Mouse (Mus musculus) MEL (cell line): Measurements from ENCODE around the gene Nup205.

Source experiments
- CTCF ChIP-seq, 3 experiments: IDR thresholded peaks in 2 of 3; conservative IDR thresholded peaks in 1 of 3; 2 replicates each; pipeline ENCODE4 v1.5.1; 2011 to 2012; ENCODE audit warnings: low read length in 3 of 3, low read depth in 2 of 3, mild to moderate bottlenecking in 2 of 3, improper control_type of control experiment in 1 of 3, inconsistent platforms in 1 of 3, mixed read lengths in 1 of 3, moderate library complexity in 1 of 3; ENCODE audit not compliant: control insufficient read depth in 1 of 3, insufficient read depth in 1 of 3, poor library complexity in 1 of 3, severe bottlenecking in 1 of 3
- E2F4 ChIP-seq: IDR thresholded peaks from 2 replicates; pipeline ENCODE4 v1.6.1; 2011; ENCODE audit warnings: low read depth, low read length, improper control_type of control experiment, borderline replicate concordance
- MAFK ChIP-seq: IDR thresholded peaks from 2 replicates; pipeline ENCODE4 v1.6.1; 2011; ENCODE audit warnings: low read depth, mild to moderate bottlenecking, low read length, improper control_type of control experiment, borderline replicate concordance
- POLR2A ChIP-seq, 2 experiments: IDR thresholded peaks; 2 replicates each; pipeline ENCODE4 v1.6.1; 2011 to 2012; ENCODE audit warnings: low read length in 2 of 2, mild to moderate bottlenecking in 2 of 2, control low read depth in 1 of 2, improper control_type of control experiment in 1 of 2, low read depth in 1 of 2, moderate library complexity in 1 of 2; ENCODE audit not compliant: control insufficient read depth in 1 of 2, insufficient read depth in 1 of 2, poor library complexity in 1 of 2
- USF1 ChIP-seq: IDR thresholded peaks from 2 replicates; pipeline ENCODE4 v1.6.1; 2014; ENCODE audit warnings: low read depth, mild to moderate bottlenecking, inconsistent platforms, low read length, improper control_type of control experiment, moderate library complexity
- ZC3H11A ChIP-seq: IDR thresholded peaks from 2 replicates; pipeline ENCODE4 v1.6.1; 2012; ENCODE audit warnings: low read depth, mild to moderate bottlenecking, inconsistent platforms, low read length, improper control_type of control experiment

DNA sequence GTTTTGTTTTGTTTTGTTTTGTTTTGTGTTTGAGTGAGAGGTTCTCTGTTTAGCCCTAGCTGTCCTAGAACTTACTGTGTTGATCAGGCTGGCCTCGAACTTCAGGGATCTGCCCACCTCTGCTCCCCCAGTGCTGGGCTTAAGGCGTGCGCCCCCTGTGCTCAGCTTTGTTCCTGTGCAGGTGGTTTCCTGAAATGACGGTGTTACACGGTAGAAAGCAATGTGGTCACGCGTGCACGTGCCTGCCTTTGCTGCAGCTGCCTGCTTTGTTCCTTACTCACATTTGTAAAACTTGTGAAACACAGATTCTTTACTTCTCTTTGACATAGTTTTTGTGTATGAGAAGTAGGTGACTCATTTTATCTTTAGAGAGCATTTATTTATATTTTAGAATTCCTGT lies 14.0 kb downstream of the Nup205 start:
- TF ChIP-seq ZC3H11A (no peak), E2F4 (no peak), POLR2A (IDR thresholded peaks at IDR 0.05; ENCODE audit: control insufficient read depth in 1 of 2, insufficient read depth in 1 of 2, low read depth in 1 of 2, low read length in 2 of 2, poor library complexity in 1 of 2) (no peak), USF1 (no peak), CTCF (IDR thresholded peaks at IDR 0.05 in 2 of 3, conservative IDR thresholded peaks at IDR 0.05 in 1 of 3; ENCODE audit: control insufficient read depth in 1 of 3, insufficient read depth in 1 of 3, low read depth in 2 of 3, low read length in 3 of 3, poor library complexity in 1 of 3, severe bottlenecking in 1 of 3) (no peak), MAFK (no peak)
